Mouse (Mus musculus) thymus, adult 2 months (tissue): ENCODE measurements at regions not wholly inside any gene's neighbourhood (a gene's known extent, or its start where the extent isn't known, plus 50 kb on each side); places are given as distances from the start of the nearest gene placed in this dataset.
"Not testable (repeated sequence)": the region's sequence is repeated elsewhere in the genome, so short reads cannot be mapped to it uniquely, and the experiment has no call there.

ENCODE experiments used
- CTCF ChIP-seq: fragments of 200-500 bp; IDR thresholded peaks from 2 replicates; pipeline ENCODE4 v1.5.1; 2012; ENCODE audit warnings: mild to moderate bottlenecking, control low read depth, low read length, moderate library complexity, borderline replicate concordance; ENCODE audit not compliant: control insufficient read depth, poor library complexity, insufficient read depth; ENCODE audit errors: extremely low read depth
- POLR2A ChIP-seq: fragments of 200-500 bp; IDR thresholded peaks from 2 replicates; pipeline ENCODE4 v1.6.1; 2012; ENCODE audit warnings: mild to moderate bottlenecking, low read length, control low read depth, moderate library complexity; ENCODE audit not compliant: control insufficient read depth, poor library complexity, insufficient read depth; ENCODE audit errors: extremely low read depth

GRCm38 (mm10) chr8:20107154-20107553, 204.0 kb downstream of the Gm31371 start:
- TF ChIP-seq POLR2A, CTCF: not testable (repeated sequence)
